Mouse (Mus musculus): ENCODE data around the gene Hrc. TPM values are rescaled to one million over a fixed set of nuclear protein-coding genes. Genes with fewer than 3 reads are reported as not detected.

Gene Hrc
- total and polyA plus RNA-seq, 3 experiments: 0.10 to 0.21 TPM; not detected in 1

- Histone ChIP-seq H3K4me3 (replicated peaks in 1 of 3; ENCODE audit: low read depth in 2 of 3, low read length in 2 of 3, poor library complexity in 1 of 3) (no peak overlapping the region), H3K27ac (ENCODE audit: insufficient read depth, low read depth) (no peak overlapping the region), H3K4me1 (ENCODE audit: control insufficient read depth in 1 of 2, insufficient read depth in 2 of 2) (peaks cover 0 to 9% of the 10 kb centered on the region in 2 experiments; a peak in 1 of 4 replicates), H3K4me2 (ENCODE audit: insufficient read depth, low read depth, poor library complexity, severe bottlenecking) (no peak overlapping the region), H3K9ac (ENCODE audit: insufficient read depth, low read depth) (no peak overlapping the region), H3K9me3 (replicated peaks; ENCODE audit: low read length) (peaks cover 3% of the 10 kb centered on the region), H3K27me3 (replicated peaks) (peaks cover 16% of the 10 kb centered on the region), H3K79me2 (replicated peaks; ENCODE audit: control insufficient read depth, extremely low read depth, insufficient read depth, poor library complexity, severe bottlenecking) (no peaks in the 10 kb centered on the region), H3K36me3 (replicated peaks in 1 of 2; ENCODE audit: control insufficient read depth in 1 of 2, insufficient read depth in 1 of 2, low read length in 1 of 2) (no peaks in the 10 kb centered on the region)
- dilution Hi-C loops (cut with MboI; ENCODE audit: extremely low pct_ligation_motif_present, extremely low pct_unique_long_range_greater_than_20kb, low sequenced_read_pairs): no loop called here
- no peak for TF ChIP-seq ZMIZ1 (IDR thresholded peaks at IDR 0.05; ENCODE audit: low read depth, low read length)
- TF ChIP-seq UBTF (IDR thresholded peaks at IDR 0.05; ENCODE audit: low read depth, low read length): no peak
- TF ChIP-seq USF2 (conservative IDR thresholded peaks at IDR 0.05; ENCODE audit: low read depth, low read length): no peak
- no peak for TF ChIP-seq MAZ (IDR thresholded peaks at IDR 0.05; ENCODE audit: low read depth, low read length)
- no peak for TF ChIP-seq MYC (IDR thresholded peaks at IDR 0.05; ENCODE audit: low read depth, low read length)
- TF ChIP-seq POLR2A (IDR thresholded peaks at IDR 0.05; ENCODE audit: low read depth, low read length): no peak
- TF ChIP-seq CTCF (conservative IDR thresholded peaks at IDR 0.05 in 1 of 2, IDR thresholded peaks at IDR 0.05 in 1 of 2; ENCODE audit: low read depth in 2 of 2, low read length in 2 of 2): no peak
- no peak for TF ChIP-seq ZKSCAN1 (IDR thresholded peaks at IDR 0.05; ENCODE audit: borderline replicate concordance, low read depth, low read length)
- TF ChIP-seq POLR2AphosphoS2 (IDR thresholded peaks at IDR 0.05; ENCODE audit: low read depth, low read length): no peak
- TF ChIP-seq MAFK (IDR thresholded peaks at IDR 0.05; ENCODE audit: insufficient replicate concordance, low read length): no peak
- no peak for TF ChIP-seq JUN (IDR thresholded peaks at IDR 0.05; ENCODE audit: insufficient read depth, low read depth, low read length)
- no peak for TF ChIP-seq EP300 (IDR thresholded peaks at IDR 0.05; ENCODE audit: low read length)
- TF ChIP-seq CHD1 (IDR thresholded peaks at IDR 0.05; ENCODE audit: low read depth, low read length): no peak
- TF ChIP-seq ELF1 (IDR thresholded peaks at IDR 0.05; ENCODE audit: low read depth, low read length): no peak
- no peak for TF ChIP-seq RCOR1 (conservative IDR thresholded peaks at IDR 0.05; ENCODE audit: low read depth, low read length)
- TF ChIP-seq IRF4 (IDR thresholded peaks at IDR 0.05; ENCODE audit: low read depth, low read length): no peak
- no peak for TF ChIP-seq NRF1 (IDR thresholded peaks at IDR 0.05; ENCODE audit: low read depth, low read length)
- TF ChIP-seq ZNF384 (IDR thresholded peaks at IDR 0.05; ENCODE audit: low read depth, low read length): no peak
- TF ChIP-seq MAX (IDR thresholded peaks at IDR 0.05; ENCODE audit: low read length): no peak
- DNase-seq (ENCODE audit: extremely low read depth): no peak
- in situ Hi-C loops (cut with MboI; ENCODE audit: low pct_ligation_motif_present, low pct_unique_long_range_greater_than_20kb, low sequenced_read_pairs): no loop called here
These were observed 38.5 kb upstream of the Hrc start for GRCm38 (mm10) chr7:45296626-45297025.

- H3K36me3 ChIP-seq (replicated peaks in 1 of 2; ENCODE audit: control insufficient read depth in 1 of 2, insufficient read depth in 1 of 2, low read length in 1 of 2): peaks cover 0 to 3% of the 10 kb centered on the region in 2 experiments
- no peak for TF ChIP-seq HCFC1 (IDR thresholded peaks at IDR 0.05; ENCODE audit: low read depth, low read length)
- in situ Hi-C loops (cut with MboI; ENCODE audit: low pct_ligation_motif_present, low pct_unique_long_range_greater_than_20kb, low sequenced_read_pairs): no loop called here
- dilution Hi-C loops (cut with MboI; ENCODE audit: extremely low pct_ligation_motif_present, extremely low pct_unique_long_range_greater_than_20kb, low sequenced_read_pairs): no loop called here
- no peak for DNase-seq (ENCODE audit: extremely low read depth)
- no peak overlapping the region for H3K4me2 ChIP-seq (ENCODE audit: insufficient read depth, low read depth, poor library complexity, severe bottlenecking)
- H3K27ac ChIP-seq (ENCODE audit: insufficient read depth, low read depth): no peak overlapping the region
- no peaks in the 10 kb centered on the region for H3K9me3 ChIP-seq (replicated peaks; ENCODE audit: low read length)
- H3K27me3 ChIP-seq (replicated peaks): peaks cover 8% of the 10 kb centered on the region
- no peaks in the 10 kb centered on the region for H3K79me2 ChIP-seq (replicated peaks; ENCODE audit: control insufficient read depth, extremely low read depth, insufficient read depth, poor library complexity, severe bottlenecking)
- no peak overlapping the region for H3K9ac ChIP-seq (ENCODE audit: insufficient read depth, low read depth)
- peaks cover 0 to 9% of the 10 kb centered on the region in 2 experiments; a peak in 1 of 4 replicates for H3K4me1 ChIP-seq (ENCODE audit: control insufficient read depth in 1 of 2, insufficient read depth in 2 of 2)
- no peak overlapping the region for H3K4me3 ChIP-seq (replicated peaks in 1 of 3; ENCODE audit: low read depth in 2 of 3, low read length in 2 of 3, poor library complexity in 1 of 3)
These were observed 37.5 kb upstream of the Hrc start for GRCm38 (mm10) chr7:45297563-45297962.
